Mouse (Mus musculus): ENCODE results near the gene C130032M10Rik.
"Not testable (repeated sequence)": the region's sequence is repeated elsewhere in the genome, so short reads cannot be mapped to it uniquely, and the experiment has no call there.

The C130032M10Rik gene

GRCm38 (mm10) chr9:114518812-114519477 lies 3.4 kb downstream of the C130032M10Rik start:
- DNase-seq (ENCODE audit: low spot score in 2 of 2) = no peak

GRCm38 (mm10) chr9:114520529-114520928 lies 5.0 kb downstream of the C130032M10Rik start:
- not testable (repeated sequence) for DNase-seq (ENCODE audit: low spot score in 2 of 2)

GRCm38 (mm10) chr9:114522041-114522440 lies 6.5 kb downstream of the C130032M10Rik start:
- no peak for DNase-seq (ENCODE audit: low spot score in 2 of 2)

- DNase-seq (ENCODE audit: low spot score in 2 of 2) = no peak
Measured at GRCm38 (mm10) chr9:114522501-114522900, 7.0 kb downstream of the C130032M10Rik start.

- DNase-seq (ENCODE audit: low spot score in 2 of 2) = no peak
Measured at GRCm38 (mm10) chr9:114525073-114525633, 9.7 kb downstream of the C130032M10Rik start.

- no peak for DNase-seq (ENCODE audit: low spot score in 2 of 2)
Measured at GRCm38 (mm10) chr9:114525891-114526290, 10.4 kb downstream of the C130032M10Rik start.

- no peak for DNase-seq (ENCODE audit: low spot score in 2 of 2)
Measured at GRCm38 (mm10) chr9:114526581-114526980, 11.1 kb downstream of the C130032M10Rik start.

- no peak for DNase-seq (ENCODE audit: low spot score in 2 of 2)
Measured at GRCm38 (mm10) chr9:114527085-114527484, 11.6 kb downstream of the C130032M10Rik start.

- no peak for DNase-seq (ENCODE audit: low spot score in 2 of 2)
Measured at GRCm38 (mm10) chr9:114527992-114528679, 12.6 kb downstream of the C130032M10Rik start.

- DNase-seq (ENCODE audit: low spot score in 2 of 2) = no peak
Measured at GRCm38 (mm10) chr9:114528680-114529048, 13.2 kb downstream of the C130032M10Rik start.

- DNase-seq (ENCODE audit: low spot score in 2 of 2) = no peak
Measured at GRCm38 (mm10) chr9:114531276-114531675, 15.8 kb downstream of the C130032M10Rik start.

GRCm38 (mm10) chr9:114533848-114534247 lies 18.4 kb downstream of the C130032M10Rik start:
- no peak for DNase-seq (ENCODE audit: low spot score in 2 of 2)

- no peak for DNase-seq (ENCODE audit: low spot score in 2 of 2)
Measured at GRCm38 (mm10) chr9:114534747-114535517, 19.4 kb downstream of the C130032M10Rik start.

GRCm38 (mm10) chr9:114536628-114537027 lies 21.1 kb downstream of the C130032M10Rik start:
- DNase-seq (ENCODE audit: low spot score in 2 of 2) = no peak

- DNase-seq (ENCODE audit: low spot score in 2 of 2) = no peak
Measured at GRCm38 (mm10) chr9:114538996-114539563, 23.6 kb downstream of the C130032M10Rik start.

GRCm38 (mm10) chr9:114541279-114541741 lies 25.8 kb downstream of the C130032M10Rik start:
- no peak for DNase-seq (ENCODE audit: low spot score in 2 of 2)

GRCm38 (mm10) chr9:114543882-114544753 lies 28.6 kb downstream of the C130032M10Rik start:
- DNase-seq (ENCODE audit: low spot score in 2 of 2) = no peak

- no peak for DNase-seq (ENCODE audit: low spot score in 2 of 2)
Measured at GRCm38 (mm10) chr9:114544754-114545393, 29.4 kb downstream of the C130032M10Rik start.

- no peak for DNase-seq (ENCODE audit: low spot score in 2 of 2)
Measured at GRCm38 (mm10) chr9:114546765-114547164, 31.3 kb downstream of the C130032M10Rik start.

GRCm38 (mm10) chr9:114547643-114548077 lies 32.2 kb downstream of the C130032M10Rik start:
- no peak for DNase-seq (ENCODE audit: low spot score in 2 of 2)

Data from natural killer cell, adult 2 months (primary cell).